Mouse (Mus musculus): ENCODE measurements at regions not wholly inside any gene's neighbourhood (a gene's known extent, or its start where the extent isn't known, plus 50 kb on each side); places are given as distances from the start of the nearest gene placed in this dataset.

DNA sequence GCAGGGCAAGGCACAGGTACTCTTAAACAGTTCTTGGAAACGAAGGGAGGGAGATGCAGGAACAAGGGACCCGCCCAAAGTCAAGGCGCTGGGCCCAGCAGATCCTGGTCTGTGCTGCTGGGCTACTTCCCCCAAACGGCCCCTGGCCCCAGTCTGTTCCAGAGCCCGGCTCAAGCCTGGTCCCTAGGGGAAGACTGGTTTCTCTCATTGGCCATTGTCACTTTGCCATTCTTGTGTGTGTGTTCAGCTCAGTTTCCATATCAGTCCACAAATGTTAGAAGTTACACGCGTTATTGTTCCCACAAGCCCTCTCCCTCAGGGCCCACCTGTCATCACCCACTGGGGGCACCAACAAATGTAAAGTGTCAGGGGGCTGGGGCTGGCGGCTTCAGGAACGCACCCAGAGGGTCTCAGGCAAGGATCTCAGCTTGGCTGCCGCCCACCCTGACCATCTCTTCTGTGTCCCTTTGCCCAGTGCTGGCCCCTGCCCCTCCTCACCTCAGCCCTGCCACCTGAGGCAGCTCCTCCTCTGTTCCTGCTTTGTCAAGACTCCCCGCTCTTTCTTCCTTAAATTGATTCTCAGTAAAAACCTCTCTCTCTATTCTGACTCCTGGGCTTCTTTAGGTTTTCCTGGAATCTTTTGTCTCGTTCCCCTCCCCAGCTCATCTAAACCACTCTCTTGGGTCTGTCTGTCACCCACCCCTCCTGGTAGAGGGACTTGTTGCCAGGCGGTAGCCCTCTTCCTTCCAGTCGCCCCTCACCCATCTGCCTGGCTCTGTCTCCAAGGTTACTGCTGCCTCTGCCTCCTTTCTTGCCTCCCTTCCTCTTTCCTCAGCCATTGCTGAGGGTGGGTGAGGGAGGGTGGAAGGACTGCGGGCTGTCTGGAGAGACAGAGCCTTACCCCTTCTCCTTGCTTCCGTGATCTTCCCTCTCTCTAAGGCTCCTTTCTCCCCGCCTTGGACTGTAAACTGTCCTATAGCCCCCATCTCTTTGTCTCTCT lies 69.2 kb upstream of the 4931429L15Rik start:
- Histone ChIP-seq H3K4me2 (replicated peaks; ENCODE audit: low read depth, low read length) (peak overlapping the region; percentile 45), H3K4me3 (ENCODE audit: low read depth, low read length) (peak overlapping the region; percentile 33), H3K4me1 (replicated peaks; ENCODE audit: control insufficient read depth, insufficient read depth, low read length) (peaks cover 4% of the 10 kb centered on the region; the same call in 1 of the 2 replicates), H3K9me3 (ENCODE audit: control insufficient read depth, low read length) (0 out of 2 replicates have a peak, but pooled peaks cover 2% of the 10 kb centered on the region), H3K27me3 (ENCODE audit: control insufficient read depth, insufficient read depth, low read length) (peaks cover 2% of the 10 kb centered on the region; the same call in 1 of the 2 replicates), H3K36me3 (ENCODE audit: control insufficient read depth, insufficient read depth, low read length) (no peaks in the 10 kb centered on the region), H3K9ac (ENCODE audit: low read depth, low read length) (peak overlapping the region; percentile 64), H3K27ac (ENCODE audit: low read depth, low read length) (0 out of 2 replicates have a peak overlapping the region, but pooled peaks have one; percentile 39)
- DNase-seq (ENCODE audit: low spot score), result peak; percentile 71
- 26% methylated on average over 17 of the region's 17 CpGs for WGBS
- ATAC-seq (ENCODE audit: low FRiP score), result peak; percentile 68

DNA sequence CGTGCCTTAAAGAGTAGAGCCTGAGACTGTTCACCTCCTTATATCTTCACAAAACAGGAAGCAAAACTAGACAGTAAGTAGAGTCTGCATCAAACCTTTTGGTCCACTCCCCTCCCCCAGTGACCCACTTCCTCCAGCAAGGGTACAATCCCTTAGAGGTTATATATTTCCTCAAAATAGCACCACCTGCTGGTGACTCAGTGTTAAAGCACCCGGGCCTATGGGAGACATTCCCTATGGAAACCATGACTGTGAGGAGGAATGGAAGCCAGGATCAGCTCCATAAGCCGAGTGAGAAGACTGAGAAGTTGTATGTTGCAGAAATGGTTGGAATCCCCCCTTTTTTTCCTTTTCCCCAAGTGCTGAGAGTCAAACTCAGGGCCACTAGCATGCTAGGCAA lies 66.5 kb upstream of the 4931429L15Rik start:
- H3K4me3 ChIP-seq (ENCODE audit: low read depth, low read length), result no peak overlapping the region
- H3K27me3 ChIP-seq (ENCODE audit: control insufficient read depth, insufficient read depth, low read length), result no peaks in the 10 kb centered on the region
- H3K4me1 ChIP-seq (replicated peaks; ENCODE audit: control insufficient read depth, insufficient read depth, low read length), result 0 out of 2 replicates have a peak, but pooled peaks cover 4% of the 10 kb centered on the region
- H3K9ac ChIP-seq (ENCODE audit: low read depth, low read length), result no peak overlapping the region
- no peaks in the 10 kb centered on the region for H3K36me3 ChIP-seq (ENCODE audit: control insufficient read depth, insufficient read depth, low read length)
- 93% methylated on average over 3 of the region's 3 CpGs for WGBS
- 0 out of 2 replicates have a peak, but pooled peaks cover 2% of the 10 kb centered on the region for H3K9me3 ChIP-seq (ENCODE audit: control insufficient read depth, low read length)
- no peak overlapping the region for H3K4me2 ChIP-seq (replicated peaks; ENCODE audit: low read depth, low read length)
- no peak for ATAC-seq (ENCODE audit: low FRiP score)
- DNase-seq (ENCODE audit: low spot score), result no peak
- H3K27ac ChIP-seq (ENCODE audit: low read depth, low read length), result no peak overlapping the region

DNA sequence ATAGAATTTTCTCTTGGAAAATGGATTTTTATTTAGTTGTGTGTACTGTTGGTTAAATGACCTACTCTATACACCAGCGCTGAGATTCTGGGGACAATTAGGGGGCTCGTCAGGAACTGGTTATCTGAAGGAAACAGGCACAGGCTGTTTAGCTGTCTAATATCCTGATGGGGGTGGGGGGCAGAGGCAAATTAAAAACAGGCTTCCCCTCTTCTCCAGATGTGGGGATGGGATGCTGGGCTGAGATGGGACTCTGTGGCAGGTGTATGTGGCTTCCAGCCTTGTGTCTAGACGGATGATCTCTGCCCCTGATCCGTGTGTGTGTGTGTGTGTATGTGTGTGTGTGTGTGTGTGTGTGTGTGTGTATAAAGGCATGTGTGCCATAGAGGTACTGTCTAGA lies 61.6 kb upstream of the 4931429L15Rik start:
- no peak overlapping the region for H3K27ac ChIP-seq (ENCODE audit: low read depth, low read length)
- H3K4me3 ChIP-seq (ENCODE audit: low read depth, low read length), result no peak overlapping the region
- no peaks in the 10 kb centered on the region for H3K27me3 ChIP-seq (ENCODE audit: control insufficient read depth, insufficient read depth, low read length)
- no peaks in the 10 kb centered on the region for H3K36me3 ChIP-seq (ENCODE audit: control insufficient read depth, insufficient read depth, low read length)
- H3K9me3 ChIP-seq (ENCODE audit: control insufficient read depth, low read length), result 0 out of 2 replicates have a peak, but pooled peaks cover under 1% of the 10 kb centered on the region
- 61% methylated on average over 4 of the region's 4 CpGs for WGBS
- no peak overlapping the region for H3K9ac ChIP-seq (ENCODE audit: low read depth, low read length)
- no peak for DNase-seq (ENCODE audit: low spot score)
- H3K4me1 ChIP-seq (replicated peaks; ENCODE audit: control insufficient read depth, insufficient read depth, low read length), result no peaks in the 10 kb centered on the region
- no peak for ATAC-seq (ENCODE audit: low FRiP score)
- H3K4me2 ChIP-seq (replicated peaks; ENCODE audit: low read depth, low read length), result no peak overlapping the region

DNA sequence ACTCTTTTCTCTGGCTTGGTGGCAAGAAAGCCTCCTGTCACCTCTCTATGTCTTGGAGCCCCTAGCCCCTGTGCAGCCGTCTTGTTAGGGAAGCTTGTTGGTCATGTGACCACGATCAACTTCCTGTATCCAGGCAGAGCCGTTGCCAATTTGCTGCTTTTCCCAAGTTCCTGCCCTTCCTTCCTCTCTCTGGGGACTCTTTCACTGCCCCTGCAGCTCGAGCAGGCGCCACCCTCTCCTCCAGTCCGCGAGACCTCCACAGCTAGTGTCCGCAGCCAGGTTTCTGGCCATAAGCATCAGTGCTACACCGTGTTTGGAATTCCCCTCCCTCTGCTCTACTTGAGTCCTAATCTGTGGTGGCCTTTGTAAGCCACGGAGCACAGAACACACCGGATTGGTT lies 59.7 kb upstream of the 4931429L15Rik start:
- no peaks in the 10 kb centered on the region for H3K27me3 ChIP-seq (ENCODE audit: control insufficient read depth, insufficient read depth, low read length)
- no peak overlapping the region for H3K27ac ChIP-seq (ENCODE audit: low read depth, low read length)
- ATAC-seq (ENCODE audit: low FRiP score), result no peak
- no peak for DNase-seq (ENCODE audit: low spot score)
- H3K4me3 ChIP-seq (ENCODE audit: low read depth, low read length), result no peak overlapping the region
- H3K36me3 ChIP-seq (ENCODE audit: control insufficient read depth, insufficient read depth, low read length), result no peaks in the 10 kb centered on the region
- H3K9me3 ChIP-seq (ENCODE audit: control insufficient read depth, low read length), result no peaks in the 10 kb centered on the region
- WGBS, result 73% methylated on average over 11 of the region's 11 CpGs
- H3K4me1 ChIP-seq (replicated peaks; ENCODE audit: control insufficient read depth, insufficient read depth, low read length), result no peaks in the 10 kb centered on the region
- no peak overlapping the region for H3K4me2 ChIP-seq (replicated peaks; ENCODE audit: low read depth, low read length)
- H3K9ac ChIP-seq (ENCODE audit: low read depth, low read length), result no peak overlapping the region

DNA sequence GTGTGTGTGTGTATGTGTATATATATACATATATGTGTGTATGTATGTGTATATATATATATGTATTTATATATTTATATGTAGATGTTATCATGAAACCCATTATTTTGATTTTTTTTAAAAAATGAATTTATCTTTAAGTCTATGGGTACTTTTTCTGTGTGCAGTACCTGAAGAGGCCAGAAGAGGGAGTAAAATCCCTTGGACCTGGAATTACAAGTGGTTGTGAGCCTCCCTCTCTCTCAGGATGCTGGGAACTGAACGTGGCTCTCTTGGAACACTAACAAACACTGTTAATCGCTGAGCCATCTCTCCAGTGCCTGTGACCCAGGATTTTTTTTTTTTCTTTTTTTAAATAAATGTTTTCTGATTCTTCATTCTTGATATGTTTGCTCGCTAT lies 58.6 kb upstream of the 4931429L15Rik start:
- ATAC-seq (ENCODE audit: low FRiP score) (no peak), DNase-seq (ENCODE audit: low spot score) (peak; percentile 22)
- Histone ChIP-seq H3K4me3 (ENCODE audit: low read depth, low read length) (no peak overlapping the region), H3K27me3 (ENCODE audit: control insufficient read depth, insufficient read depth, low read length) (no peaks in the 10 kb centered on the region), H3K4me1 (replicated peaks; ENCODE audit: control insufficient read depth, insufficient read depth, low read length) (no peaks in the 10 kb centered on the region), H3K9me3 (ENCODE audit: control insufficient read depth, low read length) (no peaks in the 10 kb centered on the region), H3K9ac (ENCODE audit: low read depth, low read length) (no peak overlapping the region), H3K36me3 (ENCODE audit: control insufficient read depth, insufficient read depth, low read length) (no peaks in the 10 kb centered on the region), H3K27ac (ENCODE audit: low read depth, low read length) (no peak overlapping the region), H3K4me2 (replicated peaks; ENCODE audit: low read depth, low read length) (no peak overlapping the region)
- WGBS, result 85% methylated on average over 3 of the region's 3 CpGs
